Mouse (Mus musculus): ENCODE results near the gene Ube2h. TPM values are rescaled to one million over a fixed set of nuclear protein-coding genes. Genes with fewer than 3 reads are reported as not detected.

Ube2h gene
- polyA plus RNA-seq, 1 experiment, result 33.5 TPM

- Histone ChIP-seq H3K27me3 (ENCODE audit: control insufficient read depth, insufficient read depth, insufficient read length) (no peaks in the 10 kb centered on the region), H3K36me3 (ENCODE audit: control insufficient read depth, insufficient read depth) (peaks cover 4% of the 10 kb centered on the region), H3K4me2 (ENCODE audit: low read depth) (peak overlapping the region; percentile 95), H3ac (ENCODE audit: control insufficient read depth, insufficient read length) (no peak overlapping the region), H3K4me3 (peak overlapping the region; percentile 57), H3K79me2 (ENCODE audit: control insufficient read depth, insufficient read depth) (peaks cover 75% of the 10 kb centered on the region)
- no peak for TF ChIP-seq E2F4 (IDR thresholded peaks at IDR 0.05; ENCODE audit: insufficient read depth)
- peak; percentile 60; the same call in 1 of the 2 replicates for TF ChIP-seq CEBPB (IDR thresholded peaks at IDR 0.05; ENCODE audit: insufficient read depth, poor library complexity, severe bottlenecking)
Observed at GRCm38 (mm10) chr6:30300901-30301300, 3.4 kb downstream of the Ube2h start.

GRCm38 (mm10) chr6:30300372-30300771 is 4.0 kb downstream of the Ube2h start:
- peaks cover 79% of the 10 kb centered on the region for H3K79me2 ChIP-seq (ENCODE audit: control insufficient read depth, insufficient read depth)
- H3K27me3 ChIP-seq (ENCODE audit: control insufficient read depth, insufficient read depth, insufficient read length), result no peaks in the 10 kb centered on the region
- peak in 1 of 3 experiments; percentile 47 for TF ChIP-seq MYOG (IDR thresholded peaks at IDR 0.05; ENCODE audit: control insufficient read depth in 1 of 3, insufficient read depth in 1 of 3, insufficient read length in 2 of 3, low read depth in 2 of 3)
- TF ChIP-seq USF1 (IDR thresholded peaks at IDR 0.05; ENCODE audit: low read depth), result no peak
- no peak for TF ChIP-seq E2F4 (IDR thresholded peaks at IDR 0.05; ENCODE audit: insufficient read depth)
- TF ChIP-seq TCF3 (IDR thresholded peaks at IDR 0.05; ENCODE audit: insufficient read length, low read depth), result no peak
- no peak for TF ChIP-seq MAX (IDR thresholded peaks at IDR 0.05; ENCODE audit: low read depth)
- no peak for TF ChIP-seq POLR2AphosphoS2 (IDR thresholded peaks at IDR 0.05; ENCODE audit: insufficient read length, low read depth)
- TF ChIP-seq MYOD1 (IDR thresholded peaks at IDR 0.05; ENCODE audit: control insufficient read depth in 1 of 3, insufficient read length in 2 of 3, low read depth in 2 of 3), result peak in 1 of 3 experiments; percentile 28
- H3K4me3 ChIP-seq, result peak overlapping the region; percentile 57
- H3ac ChIP-seq (ENCODE audit: control insufficient read depth, insufficient read length), result no peak overlapping the region
- peak overlapping the region; percentile 95 for H3K4me2 ChIP-seq (ENCODE audit: low read depth)
- H3K36me3 ChIP-seq (ENCODE audit: control insufficient read depth, insufficient read depth), result peaks cover 8% of the 10 kb centered on the region

- Histone ChIP-seq H3K4me3 (no peak overlapping the region), H3K79me2 (ENCODE audit: control insufficient read depth, insufficient read depth) (peaks cover 86% of the 10 kb centered on the region), H3ac (ENCODE audit: control insufficient read depth, insufficient read length) (no peak overlapping the region), H3K4me2 (ENCODE audit: low read depth) (peak overlapping the region; percentile 95), H3K36me3 (ENCODE audit: control insufficient read depth, insufficient read depth) (peaks cover 8% of the 10 kb centered on the region), H3K27me3 (ENCODE audit: control insufficient read depth, insufficient read depth, insufficient read length) (no peaks in the 10 kb centered on the region)
- no peak for TF ChIP-seq POLR2AphosphoS2 (IDR thresholded peaks at IDR 0.05; ENCODE audit: insufficient read length, low read depth)
- TF ChIP-seq REST (IDR thresholded peaks at IDR 0.05; ENCODE audit: insufficient read depth, insufficient read length), result no peak
- no peak for TF ChIP-seq POLR2A (IDR thresholded peaks at IDR 0.05; ENCODE audit: insufficient read length, low read depth)
- TF ChIP-seq USF1 (IDR thresholded peaks at IDR 0.05; ENCODE audit: low read depth), result no peak
- no peak for TF ChIP-seq MYOD1 (IDR thresholded peaks at IDR 0.05; ENCODE audit: control insufficient read depth in 1 of 3, insufficient read length in 2 of 3, low read depth in 2 of 3)
- TF ChIP-seq SRF (IDR thresholded peaks at IDR 0.05; ENCODE audit: control insufficient read depth, insufficient read length, low read depth), result no peak
Observed at GRCm38 (mm10) chr6:30299683-30300082, 4.7 kb downstream of the Ube2h start.

GRCm38 (mm10) chr6:30299116-30299515 is 5.2 kb downstream of the Ube2h start:
- Histone ChIP-seq H3K79me2 (ENCODE audit: control insufficient read depth, insufficient read depth) (peaks cover 92% of the 10 kb centered on the region), H3K4me3 (no peak overlapping the region), H3K27me3 (ENCODE audit: control insufficient read depth, insufficient read depth, insufficient read length) (no peaks in the 10 kb centered on the region), H3K4me2 (ENCODE audit: low read depth) (no peak overlapping the region), H3K36me3 (ENCODE audit: control insufficient read depth, insufficient read depth) (peaks cover 8% of the 10 kb centered on the region), H3ac (ENCODE audit: control insufficient read depth, insufficient read length) (no peak overlapping the region)
- TF ChIP-seq USF1 (IDR thresholded peaks at IDR 0.05; ENCODE audit: low read depth) (no peak), POLR2AphosphoS2 (IDR thresholded peaks at IDR 0.05; ENCODE audit: insufficient read length, low read depth) (no peak), REST (IDR thresholded peaks at IDR 0.05; ENCODE audit: insufficient read depth, insufficient read length) (no peak), CEBPB (IDR thresholded peaks at IDR 0.05; ENCODE audit: insufficient read depth, poor library complexity, severe bottlenecking) (no peak), SRF (IDR thresholded peaks at IDR 0.05; ENCODE audit: control insufficient read depth, insufficient read length, low read depth) (no peak), TCF12 (IDR thresholded peaks at IDR 0.05; ENCODE audit: insufficient read depth, poor library complexity, severe bottlenecking) (no peak), POLR2A (IDR thresholded peaks at IDR 0.05; ENCODE audit: insufficient read length, low read depth) (no peak), TCF3 (IDR thresholded peaks at IDR 0.05; ENCODE audit: insufficient read length, low read depth) (no peak), MYOG (IDR thresholded peaks at IDR 0.05; ENCODE audit: control insufficient read depth in 1 of 3, insufficient read depth in 1 of 3, insufficient read length in 2 of 3, low read depth in 2 of 3) (no peak), E2F4 (IDR thresholded peaks at IDR 0.05; ENCODE audit: insufficient read depth) (no peak), MYOD1 (IDR thresholded peaks at IDR 0.05; ENCODE audit: control insufficient read depth in 1 of 3, insufficient read length in 2 of 3, low read depth in 2 of 3) (no peak), MAX (IDR thresholded peaks at IDR 0.05; ENCODE audit: low read depth) (no peak)

GRCm38 (mm10) chr6:30292579-30292978 is 11.8 kb downstream of the Ube2h start:
- Histone ChIP-seq H3K79me2 (ENCODE audit: control insufficient read depth, insufficient read depth) (peaks cover 89% of the 10 kb centered on the region), H3K4me2 (ENCODE audit: low read depth) (no peak overlapping the region), H3K36me3 (ENCODE audit: control insufficient read depth, insufficient read depth) (peaks cover 22% of the 10 kb centered on the region), H3K4me3 (no peak overlapping the region), H3K27me3 (ENCODE audit: control insufficient read depth, insufficient read depth, insufficient read length) (no peaks in the 10 kb centered on the region), H3ac (ENCODE audit: control insufficient read depth, insufficient read length) (no peak overlapping the region)
- no peak for TF ChIP-seq SRF (IDR thresholded peaks at IDR 0.05; ENCODE audit: control insufficient read depth, insufficient read length, low read depth)
- no peak for TF ChIP-seq TCF12 (IDR thresholded peaks at IDR 0.05; ENCODE audit: insufficient read depth, poor library complexity, severe bottlenecking)
- TF ChIP-seq E2F4 (IDR thresholded peaks at IDR 0.05; ENCODE audit: insufficient read depth), result no peak
- no peak for TF ChIP-seq MAX (IDR thresholded peaks at IDR 0.05; ENCODE audit: low read depth)
- TF ChIP-seq MYOD1 (IDR thresholded peaks at IDR 0.05; ENCODE audit: control insufficient read depth in 1 of 3, insufficient read length in 2 of 3, low read depth in 2 of 3), result no peak
- no peak for TF ChIP-seq REST (IDR thresholded peaks at IDR 0.05; ENCODE audit: insufficient read depth, insufficient read length)
- no peak for TF ChIP-seq CEBPB (IDR thresholded peaks at IDR 0.05; ENCODE audit: insufficient read depth, poor library complexity, severe bottlenecking)
- TF ChIP-seq MYOG (IDR thresholded peaks at IDR 0.05; ENCODE audit: control insufficient read depth in 1 of 3, insufficient read depth in 1 of 3, insufficient read length in 2 of 3, low read depth in 2 of 3), result no peak
- TF ChIP-seq POLR2AphosphoS2 (IDR thresholded peaks at IDR 0.05; ENCODE audit: insufficient read length, low read depth), result no peak
- TF ChIP-seq USF1 (IDR thresholded peaks at IDR 0.05; ENCODE audit: low read depth), result no peak
- no peak for TF ChIP-seq TCF3 (IDR thresholded peaks at IDR 0.05; ENCODE audit: insufficient read length, low read depth)
- TF ChIP-seq POLR2A (IDR thresholded peaks at IDR 0.05; ENCODE audit: insufficient read length, low read depth), result no peak
